Mouse (Mus musculus) testis, postnatal 14 days (tissue): ENCODE data around the gene Commd4.
"Not testable (repeated sequence)": the region's sequence is repeated elsewhere in the genome, so short reads cannot be mapped to it uniquely, and the experiment has no call there.

Source experiments
- DNase-seq: peaks from one replicate; pipeline ENCODE4 v3.0.0; 2021; ENCODE audit warnings: low spot score

Gene Commd4

GRCm38 (mm10) chr9:57158013-57158470 lies at the start of gene Commd4:
Gene Commd4 (minus strand): TSS chr9:57158331.
- peak; percentile 92 for DNase-seq

- DNase-seq, result no peak
Observed at GRCm38 (mm10) chr9:57206896-57207295, 48.8 kb upstream of the Commd4 start.

DNA sequence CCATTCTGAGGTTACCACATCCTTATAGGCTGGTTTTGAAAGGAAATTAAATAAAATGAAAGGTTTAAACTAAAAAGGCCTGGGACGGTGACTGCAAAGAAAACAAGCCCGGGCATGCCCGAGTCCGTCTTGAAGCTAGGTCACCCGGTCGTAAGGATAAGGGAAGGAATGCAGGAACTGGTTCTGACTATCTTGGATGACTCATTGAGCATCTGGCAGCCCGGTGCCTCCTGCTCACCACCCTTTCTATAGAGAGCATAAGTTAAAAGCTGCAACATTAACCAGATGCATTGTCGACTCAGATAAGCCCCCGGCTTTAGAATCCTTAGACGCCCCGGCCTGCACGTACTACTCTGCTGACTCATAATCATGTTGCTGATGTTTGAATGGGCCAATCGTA lies 45.4 kb upstream of the Commd4 start:
- not testable (repeated sequence) for DNase-seq

GRCm38 (mm10) chr9:57202981-57203380 lies 44.9 kb upstream of the Commd4 start:
- DNase-seq, result no peak

- no peak for DNase-seq
Observed at GRCm38 (mm10) chr9:57197414-57197813, 39.3 kb upstream of the Commd4 start.

DNA sequence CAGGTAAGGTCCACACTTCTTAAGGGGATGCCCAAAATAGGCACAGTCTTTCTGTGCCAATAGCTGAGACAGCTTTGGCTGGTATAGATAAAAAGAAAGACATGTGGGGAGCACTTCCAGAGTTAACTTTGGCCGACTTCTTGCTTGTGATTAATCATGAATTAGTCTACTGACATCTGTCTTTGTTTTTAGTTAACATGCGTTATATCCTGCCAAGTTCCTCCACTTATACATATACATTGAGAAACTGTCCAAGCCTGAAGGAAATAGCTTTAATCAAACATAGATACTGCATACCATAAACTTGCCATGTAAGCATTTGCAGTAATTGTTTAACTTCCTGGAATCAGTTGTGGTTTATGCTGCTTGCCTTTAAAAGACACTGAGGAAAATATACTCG lies 38.6 kb upstream of the Commd4 start:
- DNase-seq, result no peak

DNA sequence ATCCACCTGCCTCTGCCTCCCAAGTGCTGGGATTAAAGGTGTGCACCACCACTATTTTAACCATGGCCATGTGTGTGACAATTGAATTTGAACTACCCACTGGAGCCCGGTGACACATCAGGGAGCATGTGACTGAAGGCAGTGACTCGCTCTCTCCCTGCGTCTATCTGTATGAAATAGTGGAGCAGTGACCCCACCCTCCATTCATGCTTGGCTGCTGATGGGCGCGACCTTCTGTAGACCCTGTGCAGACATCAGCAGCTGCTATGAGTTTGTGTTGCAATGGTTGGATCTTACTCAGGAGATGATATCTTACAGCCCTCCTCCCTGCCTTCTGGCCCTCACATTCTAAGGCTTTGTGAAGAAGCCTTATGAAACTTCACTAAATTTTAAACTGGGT lies 10.3 kb upstream of the Commd4 start:
- no peak for DNase-seq

GRCm38 (mm10) chr9:57166173-57166572 lies 8.0 kb upstream of the Commd4 start:
- DNase-seq, result no peak

- no peak for DNase-seq
Observed at GRCm38 (mm10) chr9:57163137-57163536, 5.0 kb upstream of the Commd4 start.

GRCm38 (mm10) chr9:57162496-57162895 lies 4.4 kb upstream of the Commd4 start:
- DNase-seq, result no peak

GRCm38 (mm10) chr9:57158506-57158905 lies 375 bp upstream of the Commd4 start:
- no peak for DNase-seq

DNA sequence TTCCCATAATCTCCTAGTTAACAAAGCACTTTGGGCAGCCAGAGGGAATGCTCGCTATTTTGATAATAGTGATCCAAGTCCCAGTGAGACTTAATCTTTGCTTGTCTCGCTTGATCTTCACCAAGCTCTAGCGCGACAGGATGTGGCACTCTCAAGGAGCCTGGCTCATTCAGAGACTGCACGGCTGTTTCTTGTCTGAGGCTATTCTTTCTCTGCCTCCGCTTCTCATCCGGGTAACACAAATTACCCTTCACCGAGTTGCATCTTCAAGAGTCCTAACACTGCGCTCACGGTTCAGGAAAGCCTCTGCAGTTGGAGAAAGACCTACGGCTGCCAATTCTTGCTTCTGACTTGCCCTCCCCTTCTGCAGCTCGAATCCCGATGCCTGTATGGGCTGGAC lies 632 bp downstream of the Commd4 start:
- DNase-seq, result no peak

DNA sequence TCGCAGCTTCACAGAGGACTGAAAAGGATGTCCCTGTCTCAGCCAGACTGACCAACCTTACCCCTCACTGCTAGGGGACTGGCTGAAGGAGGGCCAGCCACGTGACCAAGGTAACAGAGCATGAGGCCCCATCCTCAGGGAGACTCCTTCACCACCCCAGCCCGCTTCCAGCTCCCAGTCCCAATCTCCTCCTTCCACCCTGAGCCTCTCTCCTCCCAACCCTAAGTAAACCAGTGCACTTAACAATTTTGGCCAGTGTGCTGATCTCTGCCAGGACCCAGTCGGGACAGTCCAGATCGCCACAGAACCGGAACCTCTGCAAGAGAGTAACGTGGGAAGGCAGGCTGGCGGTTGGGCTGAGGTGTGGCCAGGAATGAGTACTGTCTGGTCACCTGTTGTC lies 1.3 kb downstream of the Commd4 start:
- no peak for DNase-seq

- DNase-seq, result no peak
Observed at GRCm38 (mm10) chr9:57156383-57156782, 1.7 kb downstream of the Commd4 start.

DNA sequence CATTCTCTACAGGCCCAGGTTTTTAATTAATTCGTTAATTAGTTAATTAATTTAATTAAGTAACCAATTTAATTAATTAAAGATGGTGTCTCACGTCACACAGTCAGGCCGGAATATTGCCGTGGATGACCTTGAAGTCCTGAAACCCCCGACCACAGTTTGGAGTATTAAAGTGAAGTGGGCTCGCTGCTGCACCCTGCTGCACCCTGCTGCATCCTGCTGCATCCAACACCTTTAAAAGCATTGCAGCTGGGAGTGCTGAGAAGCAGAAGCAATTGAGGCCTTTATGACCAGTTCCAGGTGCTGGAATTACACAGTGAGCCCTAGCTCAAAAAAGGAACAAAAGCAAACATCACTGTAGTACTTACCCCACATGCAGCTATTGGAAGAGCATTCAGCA lies 5.8 kb downstream of the Commd4 start:
- no peak for DNase-seq

DNA sequence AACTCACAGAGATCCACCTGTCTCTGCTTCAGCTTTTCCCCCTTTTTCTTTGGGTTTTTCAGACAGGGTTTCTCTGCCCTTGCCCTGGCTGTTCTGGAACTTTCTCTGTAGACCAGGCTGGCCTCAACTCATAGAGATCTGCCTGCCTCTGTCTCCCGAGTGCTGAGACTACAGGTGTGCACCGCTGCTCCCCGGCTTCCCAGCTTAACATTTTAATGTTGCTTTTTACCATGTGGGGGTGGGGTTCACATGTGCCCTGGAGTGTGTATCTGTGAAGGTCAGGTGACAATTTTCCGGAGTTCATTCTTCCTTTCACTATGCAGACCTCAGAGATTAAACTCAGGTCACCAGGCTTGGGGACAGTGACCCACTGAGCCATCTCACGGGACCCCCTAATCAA lies 7.9 kb downstream of the Commd4 start:
- DNase-seq, result no peak

DNA sequence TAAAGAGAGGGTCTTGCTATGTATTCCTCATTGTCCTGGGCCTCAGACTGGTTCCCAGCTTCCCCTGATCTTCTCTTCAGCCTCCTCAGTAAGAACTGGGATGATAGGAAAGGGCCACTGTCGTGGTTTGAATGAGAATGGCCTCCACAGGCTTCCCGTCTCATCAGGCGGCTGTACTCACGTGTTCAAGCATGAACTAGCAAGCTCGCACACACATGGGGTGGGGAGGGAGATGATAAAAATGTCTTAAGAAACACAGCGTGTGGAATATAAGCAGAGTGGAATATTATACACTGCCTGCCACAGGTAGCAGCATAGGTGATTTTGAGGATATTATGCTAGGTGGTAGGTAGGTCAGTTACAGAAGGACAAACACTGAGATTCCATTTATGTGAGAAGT lies 9.1 kb downstream of the Commd4 start:
- DNase-seq, result no peak

DNA sequence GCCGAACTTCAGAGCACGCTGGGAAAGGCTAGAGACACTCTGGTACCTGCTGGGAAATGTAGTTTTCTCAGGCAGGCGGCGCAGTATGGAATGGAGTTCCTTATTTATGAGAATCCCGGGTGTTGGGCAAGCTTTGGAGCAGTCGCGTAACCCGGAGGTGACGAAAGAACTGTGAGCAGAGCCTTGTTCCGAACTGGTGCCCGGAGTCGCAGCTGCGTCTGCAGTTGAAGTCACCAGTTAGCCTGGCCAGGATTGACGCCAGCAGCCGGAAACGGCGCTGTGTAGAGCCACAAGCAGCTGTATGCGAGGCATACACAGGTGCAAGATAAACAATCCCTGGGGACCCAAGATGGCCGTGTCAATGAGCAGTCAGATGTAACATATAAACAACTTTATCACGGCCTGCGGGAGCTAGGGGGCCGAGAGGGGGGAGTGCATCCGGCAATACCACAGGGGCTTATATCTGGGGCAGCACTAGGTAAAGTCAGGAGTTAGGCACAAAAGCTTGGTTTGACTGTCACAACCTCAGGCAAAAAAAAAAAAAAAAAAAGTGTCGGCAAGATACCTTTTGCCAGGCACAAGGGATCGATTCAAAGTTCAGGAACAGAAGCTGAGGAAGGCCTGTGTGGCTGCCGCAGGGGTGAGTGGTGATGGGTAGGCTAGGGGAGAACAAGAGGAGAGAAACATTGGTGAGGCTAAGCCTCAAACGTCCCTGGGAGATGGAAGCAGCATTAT lies 9.8 kb downstream of the Commd4 start, which contains the start of gene Neil1:
Gene Neil1, minus strand, starts transcription at position 162 of the 735 bp plus-strand sequence.
- DNase-seq, result peak; percentile 80

- DNase-seq, result no peak
Observed at GRCm38 (mm10) chr9:57147205-57148143, 10.7 kb downstream of the Commd4 start.

- no peak for DNase-seq
Observed at GRCm38 (mm10) chr9:57146451-57147066, 11.6 kb downstream of the Commd4 start.

- no peak for DNase-seq
Observed at GRCm38 (mm10) chr9:57144830-57145229, 13.3 kb downstream of the Commd4 start.

DNA sequence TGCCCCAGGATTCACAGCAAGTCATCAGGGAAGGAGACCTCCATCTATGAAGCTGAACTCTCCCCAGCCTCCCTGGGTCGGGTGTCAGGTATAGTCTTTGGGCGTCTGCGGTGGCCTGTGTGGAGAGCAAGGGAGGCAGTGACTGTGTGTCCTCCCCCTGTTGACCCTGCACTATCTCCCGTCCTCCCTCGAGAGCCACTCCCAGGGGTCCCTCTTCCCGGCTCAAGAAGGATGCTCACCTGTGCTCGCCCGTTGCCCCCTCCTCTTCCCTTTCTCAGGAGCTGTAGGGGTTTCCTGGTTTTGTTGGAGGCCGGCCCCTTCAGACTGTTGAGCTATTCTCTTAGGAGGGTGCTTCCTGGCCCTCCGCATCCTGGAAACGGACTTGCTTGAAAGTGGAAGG lies 14.9 kb downstream of the Commd4 start:
- DNase-seq, result no peak
